Mouse (Mus musculus) lung, adult 18-20 months (tissue): ENCODE measurements around the gene Ppp1cc.
"Not testable (repeated sequence)": the region's sequence is repeated elsewhere in the genome, so short reads cannot be mapped to it uniquely, and the experiment has no call there.

Experiments used
- DNase-seq, 2 experiments: peaks; one replicate each; pipeline ENCODE4 v3.0.0; 2022; ENCODE audit warnings: mixed read lengths in 2 of 2

Gene Ppp1cc

DNA sequence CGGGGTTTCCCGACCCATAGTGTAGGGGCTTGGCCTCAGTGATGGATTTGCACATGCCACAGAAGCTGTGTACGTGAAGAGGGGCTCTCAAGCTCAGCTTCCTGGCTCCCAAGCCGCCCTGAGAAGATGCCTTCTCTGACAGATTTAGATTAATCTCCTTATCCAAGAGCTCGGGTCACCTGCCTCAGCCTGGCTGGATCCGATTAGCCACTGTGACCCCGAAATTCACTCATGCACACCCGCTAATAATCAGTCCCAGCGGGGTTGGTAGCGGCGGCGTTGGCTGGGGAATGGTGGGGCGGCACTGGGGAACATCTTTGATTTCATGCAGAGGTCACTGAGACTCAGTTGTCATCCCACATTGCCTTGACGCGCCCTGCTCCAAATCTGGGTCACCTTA is 19.2 kb upstream of the Ppp1cc start:
- DNase-seq, result no peak

DNA sequence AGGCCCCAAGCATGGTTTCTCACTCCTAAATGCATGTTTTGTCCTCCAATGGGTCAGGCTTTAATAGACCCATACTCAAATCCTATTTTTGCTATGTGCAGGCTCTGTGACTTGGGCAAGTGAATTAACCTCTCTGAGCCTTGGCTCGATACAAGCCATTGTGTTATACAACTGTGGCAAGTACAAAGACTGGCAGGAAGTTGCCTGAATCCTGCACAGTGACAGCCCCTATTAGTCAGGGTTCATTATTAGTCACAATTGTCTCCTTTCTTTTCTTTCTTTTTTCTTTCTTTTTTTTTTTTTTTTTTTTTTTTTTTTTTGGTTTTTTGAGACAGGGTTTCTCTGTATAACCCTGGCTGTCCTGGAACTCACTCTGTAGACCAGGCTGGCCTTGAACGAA is 18.3 kb upstream of the Ppp1cc start:
- not testable (repeated sequence) for DNase-seq

DNA sequence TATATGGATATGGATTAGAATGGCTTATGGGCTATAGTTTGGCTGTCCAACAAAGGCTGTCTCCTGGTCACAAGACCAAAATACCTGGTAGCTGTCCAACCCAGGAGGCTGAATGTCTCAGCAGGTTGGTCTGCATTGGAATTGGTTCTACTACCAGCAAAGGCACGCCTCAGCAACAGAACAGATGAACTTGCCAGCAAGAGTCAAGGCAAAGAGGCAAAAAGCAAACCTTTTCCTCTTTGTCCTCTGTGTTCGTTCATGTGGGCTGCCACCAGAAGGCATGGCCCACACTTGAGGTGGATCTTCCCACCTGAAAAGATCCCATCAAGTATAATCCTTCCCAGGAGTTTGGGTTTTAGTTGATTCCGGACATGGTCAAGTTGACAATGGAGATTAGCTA is 17.4 kb upstream of the Ppp1cc start, which contains the start of gene Ccdc63:
TSS of gene Ccdc63 (minus strand) at position 101 of the 400 bp plus-strand sequence.
- no peak for DNase-seq

DNA sequence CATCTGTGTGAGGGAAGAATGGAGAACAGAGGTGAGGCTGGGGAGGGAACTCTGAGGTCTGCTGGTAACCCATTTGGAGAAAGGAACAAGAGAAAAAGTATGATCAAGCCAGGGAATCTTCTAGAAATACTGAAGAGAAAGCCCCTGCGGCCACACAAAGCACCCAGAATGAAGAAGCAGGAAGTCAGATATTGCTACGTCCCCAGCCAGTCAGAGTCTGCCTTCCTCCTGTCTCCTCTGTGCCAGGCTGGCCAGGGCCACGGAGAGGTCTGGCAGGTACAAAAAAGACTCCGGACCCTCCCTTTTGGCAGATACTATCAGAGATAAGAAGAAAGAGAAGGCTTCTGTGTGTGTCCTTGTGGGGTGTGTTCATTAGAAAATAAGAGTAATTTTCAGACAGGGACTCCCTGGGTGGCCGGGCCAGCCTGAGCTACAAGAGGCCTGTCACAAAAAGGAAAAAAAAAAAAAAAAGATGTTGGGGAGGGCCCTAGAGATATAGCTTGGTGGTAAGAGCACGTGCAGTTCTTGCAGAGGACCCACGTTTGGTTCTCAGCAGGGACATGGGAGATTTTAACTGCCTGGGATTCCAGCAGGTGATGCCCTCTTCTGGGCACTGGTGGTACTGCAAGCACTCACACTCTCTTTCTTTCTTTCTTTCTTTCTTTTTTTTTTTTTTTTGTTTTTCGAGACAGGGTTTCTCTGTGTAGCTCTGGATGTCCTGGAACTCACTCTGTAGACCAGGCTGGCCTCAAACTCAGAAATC is 15.7 kb upstream of the Ppp1cc start:
- peak in 1 of 2 experiments; percentile 60 for DNase-seq

DNA sequence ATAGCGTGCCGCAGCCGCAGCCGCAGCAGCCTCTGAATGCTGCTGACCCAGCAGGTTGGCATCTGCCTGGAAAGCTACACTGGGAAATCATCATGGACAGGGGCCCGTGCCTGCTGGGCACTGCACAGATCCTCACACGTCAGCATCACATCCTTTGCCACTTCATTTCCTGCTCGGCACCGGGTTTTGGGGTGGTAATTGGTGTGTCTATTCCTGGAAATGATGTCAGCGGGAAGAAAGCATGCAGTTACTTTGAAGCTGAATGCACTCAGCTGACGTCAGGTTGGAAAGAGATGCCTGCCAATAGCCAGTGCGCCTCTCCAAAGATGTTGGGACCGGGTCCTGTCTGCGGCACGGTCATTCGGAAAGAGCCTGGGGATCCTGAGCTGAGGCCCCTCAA is 14.5 kb upstream of the Ppp1cc start:
- peak; percentile 67 to 73 for DNase-seq

DNA sequence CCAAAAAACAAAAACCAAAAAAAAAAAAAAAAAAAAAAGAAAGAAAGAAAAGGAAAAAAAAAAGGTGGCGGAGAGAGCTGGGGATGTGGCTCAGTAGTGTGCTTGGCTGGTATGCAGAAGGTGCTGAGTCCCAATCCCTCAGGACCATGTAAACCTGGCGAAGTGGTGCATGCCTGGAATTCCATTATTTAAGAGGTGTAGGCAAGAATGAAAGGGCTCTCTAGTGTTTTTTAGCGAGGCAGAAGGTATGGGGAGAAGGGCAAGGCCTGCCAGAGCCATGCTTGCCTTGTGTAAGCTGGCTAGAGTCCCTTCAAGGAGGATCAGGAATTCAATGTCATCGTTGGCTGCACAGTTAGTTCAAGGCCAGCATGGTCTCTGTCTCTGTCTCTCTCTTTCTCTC is 13.3 kb upstream of the Ppp1cc start:
- peak; percentile 64 to 66 for DNase-seq

DNA sequence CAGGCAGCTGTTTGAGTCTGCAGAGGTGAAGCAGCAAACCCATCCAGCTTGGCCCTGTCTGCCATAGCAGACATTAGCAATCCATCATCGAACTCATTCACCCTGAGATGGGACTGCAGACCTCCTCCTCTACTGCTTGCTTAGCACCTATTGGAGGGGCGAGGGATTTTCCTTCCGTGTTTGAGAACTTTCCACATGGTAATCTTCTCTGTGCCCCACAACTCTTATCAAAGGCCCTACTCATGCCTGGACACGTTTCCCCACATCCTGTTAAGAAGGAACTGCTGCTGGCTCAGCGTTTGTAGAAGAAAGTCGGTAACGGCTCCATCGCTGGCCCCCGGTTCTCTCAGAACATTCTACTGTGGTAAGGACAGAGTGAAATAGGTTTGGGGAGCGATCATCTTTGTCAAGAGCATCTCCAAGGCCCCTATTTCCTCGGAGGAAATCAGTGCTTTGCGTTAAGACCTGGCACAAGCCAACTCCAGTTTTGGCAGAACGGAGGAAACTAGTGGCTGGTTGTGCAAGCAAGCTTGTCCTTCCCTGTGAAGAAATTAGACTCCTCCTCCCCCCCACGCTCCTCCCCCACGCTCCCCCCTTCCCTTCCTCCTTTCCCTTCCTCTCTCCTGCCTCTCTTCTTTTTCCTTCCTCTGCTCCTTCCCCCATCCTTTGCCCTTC is 12.6 kb upstream of the Ppp1cc start:
- peak; percentile 69 to 72 for DNase-seq

DNA sequence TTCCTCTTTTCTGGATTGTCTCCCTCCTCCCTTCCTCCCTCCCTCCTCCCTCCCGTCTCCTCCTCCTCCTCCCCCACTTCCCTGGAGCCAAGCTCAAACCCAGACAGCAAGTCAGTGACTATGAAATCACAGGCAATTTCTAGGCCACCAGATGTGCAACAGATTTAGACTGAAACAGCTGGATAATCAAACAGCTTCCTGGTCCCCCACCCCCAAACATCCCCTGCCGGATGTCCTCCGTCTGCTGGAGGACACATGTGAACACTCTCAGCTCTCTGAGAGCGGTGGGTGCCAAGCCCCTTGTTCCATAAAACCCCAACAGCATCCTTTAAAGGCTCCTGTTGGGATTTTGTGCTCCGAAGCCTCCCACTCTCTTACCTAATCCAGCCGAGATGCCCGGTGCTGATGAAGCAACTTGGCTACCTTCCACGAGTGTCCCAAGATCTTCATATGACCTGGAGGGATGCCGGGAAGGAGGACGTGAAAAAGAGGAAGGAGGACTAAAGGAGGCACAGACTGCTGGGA is 12.0 kb upstream of the Ppp1cc start:
- DNase-seq, result peak; percentile 79 to 81

DNA sequence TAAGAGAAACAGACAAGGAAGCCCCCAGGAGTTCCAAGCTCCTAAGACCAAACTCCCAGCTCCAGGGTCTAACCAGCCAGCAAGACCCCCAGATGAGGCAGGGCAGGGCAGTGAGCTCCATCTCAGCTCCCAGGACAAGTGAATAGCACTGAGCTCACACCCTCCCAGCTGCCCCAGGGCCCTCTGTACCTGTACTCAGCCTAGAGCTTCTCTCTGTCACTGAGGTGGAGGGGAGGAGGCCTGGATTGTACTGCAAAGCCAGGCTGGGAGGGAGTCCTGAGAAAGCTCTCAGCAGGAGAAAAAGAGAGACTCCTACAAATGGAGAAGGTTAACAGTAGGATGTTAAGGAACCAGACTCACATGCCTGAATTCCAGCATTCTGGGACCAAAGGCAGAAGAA is 11.5 kb upstream of the Ppp1cc start:
- DNase-seq, result no peak

DNA sequence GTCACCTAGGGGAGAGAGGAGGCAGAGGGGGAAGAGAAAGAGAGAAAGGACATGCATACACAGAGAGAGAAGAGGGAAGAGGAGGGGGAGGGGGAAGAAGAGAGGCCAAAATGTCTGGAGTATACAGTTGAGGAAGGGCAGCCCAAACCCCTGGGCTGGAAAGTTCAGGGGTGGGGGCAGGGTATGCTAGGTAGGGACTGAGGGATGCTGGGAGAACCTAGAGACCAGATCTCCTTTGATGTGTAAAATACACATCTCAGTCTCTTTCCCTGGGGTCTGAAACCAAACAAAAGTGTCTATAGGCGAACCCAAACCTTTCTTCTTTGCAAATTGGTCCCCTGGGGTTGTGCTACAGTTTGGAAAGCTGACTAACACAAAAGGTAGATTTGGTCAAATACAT is 10.0 kb upstream of the Ppp1cc start:
- no peak for DNase-seq

DNA sequence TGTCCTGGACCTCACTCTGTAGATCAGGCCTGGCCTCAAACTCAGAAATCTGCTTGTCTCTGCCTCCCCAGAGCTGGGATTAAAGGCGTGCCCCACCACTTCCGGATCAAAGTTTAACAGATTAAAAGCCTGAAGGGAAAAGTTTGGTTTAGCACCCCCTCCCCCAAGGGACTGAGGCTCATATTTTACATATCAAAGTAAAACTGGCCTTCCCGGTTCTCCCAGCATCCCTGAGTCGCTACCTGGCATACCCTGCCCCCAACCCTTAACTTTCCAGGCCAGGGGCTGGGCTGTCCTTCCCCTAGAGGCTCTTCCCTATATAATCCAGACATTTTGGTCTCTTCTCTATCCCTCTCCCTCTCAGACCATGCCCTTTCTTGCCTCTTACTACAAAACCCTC is 8.8 kb upstream of the Ppp1cc start:
- DNase-seq, result no peak

DNA sequence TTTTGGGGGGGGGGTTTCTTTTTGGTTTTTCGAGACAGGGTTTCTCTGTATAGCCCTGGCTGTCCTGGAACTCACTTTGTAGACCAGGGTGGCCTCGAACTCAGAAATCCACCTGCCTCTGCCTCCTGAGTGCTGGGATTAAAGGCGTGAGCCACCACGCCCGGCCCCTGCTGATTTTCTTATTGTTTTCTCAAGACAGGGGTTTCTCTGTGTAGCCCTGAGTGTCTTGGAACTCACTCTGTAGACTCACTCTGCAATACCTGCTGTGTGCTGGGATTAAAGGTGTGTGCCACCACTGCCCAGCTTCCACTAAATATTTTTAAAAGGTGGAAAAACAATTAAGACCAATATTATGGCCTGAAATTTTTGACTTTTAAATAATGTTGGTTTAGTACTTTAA is 5.6 kb upstream of the Ppp1cc start:
- DNase-seq, result not testable (repeated sequence)

DNA sequence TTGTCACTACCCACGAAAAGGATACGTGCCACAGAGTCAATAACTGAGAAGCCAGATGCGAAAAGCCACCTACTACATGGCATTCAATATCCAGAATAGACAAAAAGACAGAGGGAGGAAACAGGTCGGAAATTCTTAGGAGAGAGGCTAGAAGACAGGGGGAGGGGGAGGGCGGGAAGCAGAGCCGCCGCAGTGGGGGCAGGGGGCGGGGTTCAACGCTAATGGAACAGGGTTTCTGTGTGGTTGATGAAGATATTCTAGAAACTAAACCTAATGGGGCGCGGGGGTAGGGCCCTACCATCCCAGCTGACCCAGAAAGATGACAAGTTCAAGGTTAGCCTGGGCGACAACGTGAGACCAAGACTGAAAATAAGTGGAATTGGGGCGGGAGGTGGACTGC is 4.1 kb upstream of the Ppp1cc start:
- no peak for DNase-seq

DNA sequence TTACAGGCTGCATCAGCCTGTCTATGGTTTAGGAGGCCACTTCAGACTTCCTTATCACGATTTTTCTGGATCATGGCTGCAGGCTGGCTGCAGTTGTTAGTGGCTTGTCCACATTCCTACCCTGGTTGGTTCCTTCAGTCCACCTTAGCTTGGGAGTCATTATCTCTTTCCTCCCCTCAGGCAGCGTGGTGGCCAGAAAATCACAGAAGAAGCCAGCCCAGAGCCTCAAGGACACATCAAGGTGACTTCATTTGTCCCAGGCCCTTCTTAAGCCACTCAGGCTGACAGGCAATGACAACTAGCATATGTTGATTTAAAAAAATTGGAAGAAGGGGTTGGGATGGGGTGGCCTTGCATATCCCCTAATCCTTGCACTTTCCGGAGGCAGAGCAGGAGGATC is 3.3 kb upstream of the Ppp1cc start:
- DNase-seq, result no peak

DNA sequence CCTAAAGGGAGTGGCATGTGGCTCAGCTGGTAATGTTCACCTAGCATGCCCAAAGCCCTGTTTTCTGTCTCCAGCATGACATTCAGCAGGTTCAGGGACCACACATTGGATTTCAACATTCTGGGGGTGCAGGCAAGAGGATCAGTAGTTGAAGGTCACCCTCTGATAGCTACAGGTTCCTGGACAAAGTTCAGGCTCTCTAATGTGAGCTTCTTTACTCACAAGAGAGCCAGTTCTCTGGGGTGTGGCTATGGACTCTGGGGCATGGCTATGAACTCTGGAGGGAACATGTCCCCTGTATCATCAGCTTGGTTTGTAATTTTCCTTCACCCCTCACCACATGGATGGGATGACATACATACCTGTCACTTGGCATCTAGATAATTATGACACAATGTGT is 2.5 kb upstream of the Ppp1cc start:
- no peak for DNase-seq

DNA sequence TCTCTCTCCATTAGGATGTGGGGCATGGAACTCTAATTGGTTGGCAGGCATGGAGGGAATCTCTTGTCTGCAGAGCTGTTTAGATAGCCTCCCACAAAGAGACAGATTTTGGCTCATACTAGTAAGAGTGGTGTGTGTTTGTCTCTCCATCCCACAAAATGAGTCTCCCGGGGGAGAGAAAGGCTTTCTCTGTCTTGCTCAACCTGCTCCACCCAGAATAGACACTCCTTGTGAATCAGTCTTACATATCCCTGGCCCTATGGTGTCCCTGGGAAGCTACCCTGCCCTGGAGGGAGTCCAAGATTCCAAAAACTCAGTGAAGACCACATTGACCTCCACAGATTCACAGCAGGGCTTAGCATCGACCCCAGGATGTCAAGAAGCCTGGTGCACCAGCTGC is 1.6 kb upstream of the Ppp1cc start:
- no peak for DNase-seq

DNA sequence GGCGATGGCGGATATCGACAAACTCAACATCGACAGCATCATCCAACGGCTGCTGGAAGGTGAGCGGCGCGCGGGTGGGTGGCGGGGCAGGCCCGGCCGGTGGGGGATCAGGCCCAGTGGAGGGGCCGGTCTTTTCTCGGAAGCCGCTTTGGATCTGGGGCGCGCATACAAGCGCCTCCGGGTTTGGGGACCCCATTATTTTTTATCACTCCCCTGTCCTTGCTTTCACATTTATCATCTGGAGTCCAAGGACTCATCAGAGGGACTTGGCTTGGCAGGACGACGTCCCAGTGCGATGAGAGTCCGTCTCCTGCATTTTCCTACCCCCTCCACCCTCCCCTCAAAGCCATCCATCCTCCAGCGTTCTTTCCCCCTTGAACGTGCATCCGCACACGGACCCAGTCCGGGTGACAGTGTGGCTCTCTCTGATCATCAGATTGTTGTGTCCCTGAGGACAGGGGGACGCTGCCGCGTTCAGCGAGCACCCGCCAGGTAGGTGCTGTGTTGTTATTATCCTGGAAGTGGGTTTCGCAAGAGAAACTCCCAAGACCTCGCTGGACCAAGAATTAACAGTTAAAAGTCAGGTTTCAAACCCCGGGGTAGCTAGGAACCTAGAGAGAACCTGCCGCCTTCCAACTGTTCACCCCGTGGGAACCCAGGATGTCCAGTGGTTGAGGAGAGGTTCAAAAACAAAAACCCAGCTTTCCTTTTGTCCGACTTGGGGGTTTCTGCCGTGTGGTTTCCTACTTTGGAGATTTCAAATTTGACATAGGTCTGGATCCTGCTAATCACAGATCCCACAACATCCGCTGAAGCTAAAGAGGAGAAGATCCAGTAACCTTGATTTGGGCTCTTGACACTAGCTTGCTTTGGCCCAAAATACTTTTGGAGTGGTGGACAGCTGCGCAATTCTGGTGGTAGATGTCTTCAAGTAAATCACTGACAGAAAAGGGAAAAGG is 758 bp downstream of the Ppp1cc start:
- peak; percentile 19 to 31 for DNase-seq

DNA sequence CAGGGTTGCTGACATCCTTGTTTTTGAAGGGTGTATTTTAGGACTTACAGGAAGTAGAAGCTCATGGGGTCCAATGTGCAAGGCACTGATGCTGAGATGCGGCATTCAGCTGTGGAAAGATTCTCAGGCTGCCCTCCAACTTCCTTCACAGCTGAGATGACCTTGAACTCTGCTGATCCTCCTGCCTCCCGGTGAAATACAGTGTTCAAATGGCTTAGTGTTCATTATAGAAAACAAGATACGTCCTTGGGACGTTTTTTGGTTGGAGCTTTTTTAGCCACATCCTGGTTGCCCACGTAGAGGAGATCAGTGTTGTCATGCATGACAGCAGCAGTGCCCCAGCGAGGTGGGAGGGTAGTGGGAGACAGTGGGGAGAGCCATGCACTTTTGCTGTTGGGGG is 5.1 kb downstream of the Ppp1cc start:
- DNase-seq, result no peak

DNA sequence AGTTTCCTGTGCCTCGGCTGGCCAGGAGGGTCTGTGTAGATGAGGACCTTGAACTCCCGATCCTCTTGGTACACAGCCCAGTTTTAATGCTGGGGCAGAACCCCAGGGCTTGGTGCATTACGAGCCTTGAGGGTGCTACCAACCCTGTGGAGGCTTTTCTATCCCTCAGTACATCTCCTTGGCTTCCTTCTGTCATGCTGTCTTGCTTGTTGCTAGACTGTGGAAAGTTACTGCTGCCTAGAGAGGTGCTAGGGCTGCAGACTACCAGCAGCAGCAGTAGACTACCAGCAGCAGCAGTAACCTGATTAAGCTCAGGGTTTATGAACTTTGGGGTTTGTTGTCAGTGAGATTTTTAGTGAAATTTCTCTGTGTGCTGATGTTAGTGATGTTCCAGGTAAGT is 5.9 kb downstream of the Ppp1cc start:
- DNase-seq, result no peak

DNA sequence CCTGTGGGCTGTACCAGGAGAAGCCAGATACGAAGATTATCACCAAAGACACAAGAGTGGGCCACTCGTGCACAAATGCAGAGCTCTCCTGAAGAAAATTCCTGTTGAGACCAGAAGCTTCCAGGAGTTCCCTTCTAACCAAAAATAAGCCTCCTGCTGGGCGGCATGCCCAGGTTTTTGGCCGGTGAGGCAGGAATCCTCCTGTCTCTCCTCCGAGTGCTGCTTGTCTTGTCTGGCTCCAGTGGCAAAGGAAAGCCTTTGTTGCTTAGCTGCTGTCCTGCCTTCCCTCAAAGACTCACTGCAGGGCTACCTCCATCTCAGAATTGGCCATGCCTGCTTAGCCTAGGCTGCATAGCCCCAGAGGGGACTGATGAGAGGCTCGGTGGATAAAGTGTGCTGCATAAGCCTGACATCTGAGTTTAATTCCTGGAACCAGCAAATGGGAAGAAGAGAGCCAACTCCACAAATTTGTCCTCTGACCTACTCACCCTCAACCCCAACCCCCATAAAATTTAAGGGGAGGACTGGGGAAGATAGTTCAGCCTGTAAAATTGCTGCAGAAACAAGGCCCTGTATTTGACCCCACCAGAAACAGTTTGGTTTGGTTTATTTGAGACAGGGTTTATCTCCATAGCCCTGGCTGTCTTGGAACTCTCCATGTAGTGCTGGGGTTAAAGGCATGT is 7.3 kb downstream of the Ppp1cc start:
- DNase-seq, result no peak

DNA sequence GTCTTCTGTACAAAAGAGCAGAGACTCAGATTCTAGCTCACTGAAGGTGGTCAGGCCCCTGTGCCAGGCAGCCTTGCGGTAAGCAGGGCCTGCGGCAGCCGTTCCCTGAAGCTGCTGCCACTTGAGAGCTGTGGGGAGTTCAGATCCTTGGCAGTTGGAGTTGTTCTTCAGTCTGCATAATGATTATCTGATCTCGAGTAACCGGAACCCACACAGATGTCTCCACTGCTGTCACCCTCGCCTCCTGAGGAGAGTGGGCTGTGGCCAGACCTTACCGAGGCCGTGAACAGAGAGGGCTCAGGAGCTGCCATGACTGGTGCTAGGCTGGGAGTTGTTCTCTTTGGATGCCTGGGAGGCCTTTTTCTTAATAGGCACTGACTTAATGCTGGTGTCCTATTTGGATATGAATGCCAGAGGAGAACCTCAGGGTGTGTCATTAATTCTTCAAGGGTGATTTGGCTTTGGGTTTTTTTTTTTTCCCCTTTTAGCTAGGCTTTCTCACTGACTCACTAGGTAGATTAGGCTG is 8.6 kb downstream of the Ppp1cc start:
- DNase-seq, result no peak
